Mouse (Mus musculus): ENCODE measurements around the gene Slit2. TPM values are rescaled to one million over a fixed set of nuclear protein-coding genes. Genes with fewer than 3 reads are reported as not detected.

Slit2 gene
- polyA plus RNA-seq, 1 experiment: 11.9 TPM

GRCm38 (mm10) chr5:48340808-48341433, 358.0 kb downstream of the Slit2 start:
- H3K4me3 ChIP-seq (ENCODE audit: insufficient read depth, low read length): no peak overlapping the region
- no peaks in the 10 kb centered on the region for H3K4me1 ChIP-seq (ENCODE audit: control insufficient read depth, insufficient read depth, low read length)
- no peak for TF ChIP-seq POLR2A (IDR thresholded peaks at IDR 0.05; ENCODE audit: extremely low read depth, insufficient read depth, low read length)
- TF ChIP-seq CTCF (IDR thresholded peaks at IDR 0.05; ENCODE audit: extremely low read depth, insufficient read depth, low read length): no peak
- no peak overlapping the region for H3K27ac ChIP-seq (ENCODE audit: insufficient read depth, low read length)

DNA sequence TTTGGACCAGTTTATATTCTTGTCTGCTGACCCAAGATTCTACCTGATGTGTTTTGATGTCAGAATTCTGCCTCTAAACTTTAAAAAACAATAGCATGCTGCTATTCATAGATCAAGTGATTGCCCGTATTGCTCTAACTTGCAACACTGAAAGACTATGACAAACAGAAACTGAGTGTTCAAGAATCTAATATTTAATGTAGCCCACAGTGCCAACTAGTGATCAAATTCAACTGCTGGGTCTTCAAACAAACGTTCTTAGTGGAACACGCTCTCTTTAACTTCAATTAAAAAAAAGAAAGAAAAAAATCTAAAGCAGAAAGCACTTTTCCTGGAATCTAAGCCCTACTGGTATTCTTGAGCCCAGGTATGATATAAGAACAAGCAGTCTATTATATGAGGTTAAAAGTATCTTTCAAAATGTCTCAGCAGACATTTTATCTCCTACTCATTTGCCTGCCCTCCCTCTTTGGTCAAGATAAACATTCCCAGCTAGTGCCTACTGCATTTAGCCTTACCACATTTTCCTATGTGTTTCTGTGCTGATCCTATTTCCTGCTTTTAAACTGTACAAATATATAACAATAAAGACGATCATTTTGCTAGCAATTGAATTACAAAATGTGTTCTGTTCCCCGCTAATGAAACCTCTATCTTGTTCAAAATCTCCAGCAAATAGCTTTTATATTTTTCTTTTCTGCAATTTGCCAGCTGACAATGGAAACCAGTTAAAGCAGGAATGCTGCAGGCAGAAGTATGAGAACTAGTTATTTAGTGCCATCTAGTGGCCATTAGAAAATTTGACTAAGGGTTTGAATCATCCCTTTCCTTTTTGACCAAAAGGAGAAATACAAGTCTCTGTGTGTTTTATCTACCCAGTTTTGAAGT, 362.4 kb downstream of the Slit2 start:
- Histone ChIP-seq H3K4me3 (ENCODE audit: insufficient read depth, low read length) (no peak overlapping the region), H3K4me1 (ENCODE audit: control insufficient read depth, insufficient read depth, low read length) (no peaks in the 10 kb centered on the region), H3K27ac (ENCODE audit: insufficient read depth, low read length) (no peak overlapping the region)
- TF ChIP-seq CTCF (IDR thresholded peaks at IDR 0.05; ENCODE audit: extremely low read depth, insufficient read depth, low read length) (no peak), POLR2A (IDR thresholded peaks at IDR 0.05; ENCODE audit: extremely low read depth, insufficient read depth, low read length) (no peak)

DNA sequence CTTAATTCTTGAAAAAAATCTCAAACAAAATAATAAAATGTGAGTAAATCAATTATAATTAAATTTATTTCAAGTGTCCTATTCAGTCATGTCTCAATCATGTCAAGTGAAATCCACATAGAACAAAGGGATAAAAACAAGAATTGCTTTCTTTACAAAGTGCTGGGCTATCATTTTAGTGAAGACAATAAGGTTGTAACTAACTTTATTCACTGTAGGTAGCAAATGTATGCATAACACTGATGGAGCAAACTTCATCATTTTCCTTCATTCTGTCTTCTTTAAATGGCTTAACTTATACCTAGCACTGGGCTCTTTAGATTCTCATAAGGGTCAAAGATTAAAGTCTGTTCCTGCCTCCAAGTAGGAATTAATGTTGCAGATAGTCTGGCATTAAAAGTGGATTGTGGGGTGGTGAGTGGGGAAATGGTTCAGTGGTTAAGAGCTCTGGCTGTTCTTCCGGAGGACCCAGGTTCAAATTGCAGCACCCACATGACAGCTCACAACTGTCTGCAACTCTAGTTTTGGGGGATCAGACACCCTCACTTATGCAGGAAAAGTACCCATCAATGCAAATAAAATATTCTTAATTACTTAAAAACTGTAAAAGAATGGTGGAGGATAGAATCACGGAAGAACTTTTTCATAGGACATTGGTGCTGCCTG, 363.2 kb downstream of the Slit2 start:
- no peak for TF ChIP-seq CTCF (IDR thresholded peaks at IDR 0.05; ENCODE audit: extremely low read depth, insufficient read depth, low read length)
- no peak for TF ChIP-seq POLR2A (IDR thresholded peaks at IDR 0.05; ENCODE audit: extremely low read depth, insufficient read depth, low read length)
- H3K4me3 ChIP-seq (ENCODE audit: insufficient read depth, low read length): no peak overlapping the region
- H3K4me1 ChIP-seq (ENCODE audit: control insufficient read depth, insufficient read depth, low read length): no peaks in the 10 kb centered on the region
- no peak overlapping the region for H3K27ac ChIP-seq (ENCODE audit: insufficient read depth, low read length)

DNA sequence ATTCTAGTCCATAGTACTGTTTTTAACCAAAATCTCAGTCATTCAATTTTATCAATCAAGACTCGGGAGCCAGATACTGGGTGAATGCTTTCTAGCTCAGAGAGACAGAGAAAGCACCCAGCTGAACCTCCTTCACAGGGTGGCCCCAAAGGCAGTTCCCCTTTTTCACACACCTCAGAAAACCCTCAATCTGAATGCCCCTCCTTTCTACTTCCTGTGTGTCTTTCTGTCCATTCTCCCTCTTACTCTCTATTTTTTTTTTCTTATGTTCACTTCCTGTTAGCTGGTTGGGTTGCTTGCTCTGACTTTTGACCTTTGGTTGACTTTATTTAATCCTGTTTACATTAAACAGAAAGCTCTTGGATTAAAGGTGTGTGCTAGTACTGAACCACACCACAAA, 366.4 kb downstream of the Slit2 start:
- no peaks in the 10 kb centered on the region for H3K4me1 ChIP-seq (ENCODE audit: control insufficient read depth, insufficient read depth, low read length)
- TF ChIP-seq CTCF (IDR thresholded peaks at IDR 0.05; ENCODE audit: extremely low read depth, insufficient read depth, low read length): no peak
- TF ChIP-seq POLR2A (IDR thresholded peaks at IDR 0.05; ENCODE audit: extremely low read depth, insufficient read depth, low read length): no peak

More for the DNA sequence above, 366.4 kb downstream of the Slit2 start:
- H3K27ac ChIP-seq (ENCODE audit: insufficient read depth, low read length): no peak overlapping the region
- H3K4me3 ChIP-seq (ENCODE audit: insufficient read depth, low read length): no peak overlapping the region
